Mouse (Mus musculus): ENCODE results near the gene Ptprm.

DNA sequence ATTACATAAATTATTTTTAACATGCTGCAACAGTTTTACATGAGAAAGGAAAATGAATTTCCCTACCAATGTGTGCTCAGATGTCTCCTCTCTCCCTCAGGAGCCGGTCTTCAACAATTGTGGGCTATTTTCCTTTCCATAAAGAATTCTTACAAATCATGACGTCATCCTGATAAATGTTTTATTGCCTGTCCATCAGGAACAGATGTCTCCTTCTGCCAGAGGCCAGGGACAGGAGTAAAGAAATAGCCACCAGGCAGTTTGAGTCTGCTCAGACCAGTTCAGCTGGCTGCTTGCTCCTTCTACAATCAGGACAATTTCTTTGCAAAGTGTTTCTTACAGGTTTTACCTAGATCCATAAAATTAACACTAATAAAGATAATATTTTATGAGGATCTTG, 357.4 kb downstream of the Ptprm start:
- no peak for TF ChIP-seq POLR2A (IDR thresholded peaks at IDR 0.05; ENCODE audit: borderline replicate concordance, extremely low read depth, insufficient read depth, insufficient read length, poor library complexity, severe bottlenecking)
- no peak for TF ChIP-seq CTCF (IDR thresholded peaks at IDR 0.05; ENCODE audit: borderline replicate concordance, extremely low read depth, insufficient read depth, insufficient read length)

Measured in brain, embryonic 14.5 days (tissue).